Mouse (Mus musculus) heart, postnatal 14 days (tissue): ENCODE measurements at regions not wholly inside any gene's neighbourhood (a gene's known extent, or its start where the extent isn't known, plus 50 kb on each side); places are given as distances from the start of the nearest gene placed in this dataset.
A peak's percentile ranks its signal among the peaks of the same experiment; 100 is the strongest.

Experiments used
- DNase-seq, 2 experiments: peaks; one replicate each; pipeline ENCODE4 v3.0.0; 2021 to 2022
- intact Hi-C: fragments of 180-260 bp; cut with DNase I; formaldehyde crosslinking; loops from one replicate; pipeline ENCODE4 v1.15.1; 2025

DNA sequence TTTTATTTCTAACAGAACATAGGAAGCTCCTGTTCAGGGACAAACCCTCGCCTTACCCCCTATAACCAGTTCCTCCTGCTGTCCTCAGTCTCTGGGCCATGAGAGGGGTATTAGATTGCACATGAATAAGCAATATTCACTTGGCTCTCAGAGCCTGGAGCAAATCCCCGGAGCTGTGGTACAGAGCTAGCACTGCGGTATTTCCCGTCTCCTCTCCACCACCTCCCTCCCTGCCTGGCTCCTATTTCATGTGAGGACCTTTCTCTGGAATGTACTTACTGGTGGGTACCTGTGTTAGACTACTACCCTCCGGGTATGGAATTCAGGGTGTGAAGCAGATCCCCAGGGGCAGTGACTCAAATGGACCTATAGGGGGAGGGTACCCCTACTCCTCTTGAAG, 206.9 kb upstream of the Cadm1 start:
- intact Hi-C loops = no loop called here

DNA sequence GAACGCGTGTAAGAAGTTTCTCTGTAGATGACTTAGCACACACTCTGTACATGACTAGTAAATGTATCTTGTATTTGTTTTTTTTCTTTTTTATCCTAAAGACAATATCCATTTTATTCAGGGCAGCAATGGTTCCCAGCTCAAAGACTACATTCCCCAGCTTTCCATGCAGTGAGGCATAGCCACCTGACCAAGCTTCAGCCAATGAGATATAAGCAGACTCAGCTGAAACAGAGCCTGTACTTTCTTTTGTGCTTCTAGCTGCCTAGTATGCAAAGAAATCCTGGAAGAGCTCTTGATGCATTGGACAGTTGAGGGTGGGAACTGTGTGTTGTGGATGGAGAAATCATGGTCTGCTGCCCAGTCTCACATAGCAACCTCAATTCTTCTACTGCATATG, 202.4 kb upstream of the Cadm1 start:
- DNase-seq = no peak
- intact Hi-C loops = no loop called here

More for the DNA sequence above, 206.9 kb upstream of the Cadm1 start:
- DNase-seq = no peak

DNA sequence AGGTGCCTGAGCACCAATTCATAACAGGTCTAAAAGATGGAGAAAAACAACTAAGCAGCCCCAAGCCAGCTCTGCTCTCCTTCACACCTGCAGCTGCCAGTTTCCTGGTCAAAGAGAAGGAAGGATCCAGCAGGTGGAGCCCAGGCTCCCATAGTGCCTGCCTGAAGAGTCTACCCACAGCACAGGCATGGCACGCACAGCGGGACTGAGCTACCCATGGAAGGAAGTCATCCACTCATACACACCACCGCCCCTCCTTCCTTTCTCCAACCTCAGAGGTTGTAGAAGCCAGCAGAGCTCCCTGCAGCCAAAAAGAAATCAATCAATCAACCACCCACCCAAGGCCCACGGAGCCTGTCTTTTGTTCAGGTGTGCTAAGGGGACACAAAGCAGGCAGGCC, 197.0 kb upstream of the Cadm1 start:
- intact Hi-C loops = no loop called here
- DNase-seq = no peak

DNA sequence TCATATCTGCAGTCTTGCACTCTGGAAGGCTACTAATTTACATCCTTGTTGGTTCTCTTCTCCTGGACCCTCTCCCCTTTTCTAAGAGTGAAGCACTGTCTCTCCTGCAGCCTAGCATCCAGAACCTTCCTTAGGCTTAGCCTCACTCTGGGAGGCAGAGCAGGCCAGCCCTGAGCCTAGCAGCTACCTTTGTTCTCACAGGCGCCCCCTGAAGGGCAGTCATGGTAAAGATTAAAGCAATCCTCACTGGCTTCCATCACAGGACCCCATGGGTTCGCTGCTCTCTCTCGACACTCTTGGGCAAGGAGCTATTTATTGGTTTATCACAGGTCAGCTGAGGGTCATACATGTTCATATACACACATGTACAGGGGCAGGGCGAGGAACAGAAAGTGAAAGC, 191.8 kb upstream of the Cadm1 start:
- intact Hi-C loops = no loop called here

GRCm38 (mm10) chr9:47346527-47347111, 183.4 kb upstream of the Cadm1 start:
- intact Hi-C loops = no loop called here

More for the DNA sequence above, 191.8 kb upstream of the Cadm1 start:
- peak in 1 of 2 experiments; percentile 11 for DNase-seq

DNA sequence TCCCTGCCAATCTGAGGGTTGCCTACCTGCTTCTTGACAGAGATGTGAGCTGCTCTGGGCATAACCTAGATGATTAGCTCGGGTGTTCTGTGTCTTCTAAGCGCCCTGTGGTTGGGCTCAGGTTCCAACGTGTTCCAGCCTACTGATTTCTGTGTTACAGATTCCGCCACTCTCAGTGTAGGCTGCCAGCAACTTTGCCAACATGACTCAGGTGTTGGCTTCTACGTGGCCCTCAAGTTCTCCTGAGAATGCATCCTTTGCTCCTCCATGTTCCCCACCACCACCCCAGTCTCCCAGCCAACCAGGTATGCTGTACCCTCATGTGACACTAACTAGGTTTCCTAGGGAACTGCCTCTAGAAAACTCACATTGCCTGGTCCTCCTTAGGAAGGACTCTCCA, 179.7 kb upstream of the Cadm1 start:
- DNase-seq = no peak
- intact Hi-C loops = no loop called here

More at GRCm38 (mm10) chr9:47346527-47347111, 183.4 kb upstream of the Cadm1 start:
- DNase-seq = no peak

- no peak for DNase-seq
- intact Hi-C loops = no loop called here
These were observed 178.9 kb upstream of the Cadm1 start for GRCm38 (mm10) chr9:47351036-47351435.

DNA sequence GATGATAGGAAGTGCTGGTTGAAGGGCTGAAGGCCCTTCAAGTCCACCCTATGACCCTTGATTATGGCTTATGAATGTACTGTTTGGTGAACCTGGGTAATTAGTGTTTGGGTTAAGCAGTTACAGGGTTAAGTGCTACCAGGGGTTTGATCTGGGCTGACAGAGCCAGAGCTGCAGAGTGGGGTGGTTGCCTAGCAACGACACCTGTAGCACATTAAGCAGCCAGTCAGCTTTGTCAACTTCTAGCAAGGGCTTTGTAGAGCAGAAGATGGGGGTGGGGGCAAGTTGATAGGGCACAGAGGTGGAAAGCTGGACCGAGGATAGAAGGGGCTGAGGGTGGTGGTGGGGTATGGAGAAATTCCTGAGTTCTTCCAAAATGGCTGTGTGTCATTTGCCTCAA, 177.0 kb upstream of the Cadm1 start:
- intact Hi-C loops = no loop called here
- no peak for DNase-seq

- DNase-seq = no peak
- intact Hi-C loops = no loop called here
These were observed 176.0 kb upstream of the Cadm1 start for GRCm38 (mm10) chr9:47353972-47354371.

GRCm38 (mm10) chr9:47354423-47354822, 175.6 kb upstream of the Cadm1 start:
- intact Hi-C loops = no loop called here
- DNase-seq = no peak

DNA sequence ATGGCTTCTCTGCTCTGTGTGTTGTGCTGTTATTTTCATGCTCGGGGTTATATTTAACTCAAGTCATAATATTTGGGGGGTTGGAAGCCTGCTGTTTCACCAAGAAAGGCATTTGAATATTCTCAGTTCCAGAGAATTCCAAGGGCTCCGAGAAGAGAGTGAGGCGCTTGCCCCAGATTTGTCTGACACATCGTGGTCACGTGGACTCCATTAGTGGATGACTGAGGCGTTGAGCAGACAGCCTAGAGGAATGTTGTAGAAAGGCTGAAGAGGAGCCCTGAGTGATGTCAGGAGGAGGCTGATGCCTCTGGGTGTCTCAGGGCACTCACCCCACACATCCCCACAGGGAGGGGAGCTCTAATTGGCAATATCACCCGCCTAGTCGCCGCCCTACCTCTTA, 175.1 kb upstream of the Cadm1 start:
- no peak for DNase-seq
- intact Hi-C loops = no loop called here

DNA sequence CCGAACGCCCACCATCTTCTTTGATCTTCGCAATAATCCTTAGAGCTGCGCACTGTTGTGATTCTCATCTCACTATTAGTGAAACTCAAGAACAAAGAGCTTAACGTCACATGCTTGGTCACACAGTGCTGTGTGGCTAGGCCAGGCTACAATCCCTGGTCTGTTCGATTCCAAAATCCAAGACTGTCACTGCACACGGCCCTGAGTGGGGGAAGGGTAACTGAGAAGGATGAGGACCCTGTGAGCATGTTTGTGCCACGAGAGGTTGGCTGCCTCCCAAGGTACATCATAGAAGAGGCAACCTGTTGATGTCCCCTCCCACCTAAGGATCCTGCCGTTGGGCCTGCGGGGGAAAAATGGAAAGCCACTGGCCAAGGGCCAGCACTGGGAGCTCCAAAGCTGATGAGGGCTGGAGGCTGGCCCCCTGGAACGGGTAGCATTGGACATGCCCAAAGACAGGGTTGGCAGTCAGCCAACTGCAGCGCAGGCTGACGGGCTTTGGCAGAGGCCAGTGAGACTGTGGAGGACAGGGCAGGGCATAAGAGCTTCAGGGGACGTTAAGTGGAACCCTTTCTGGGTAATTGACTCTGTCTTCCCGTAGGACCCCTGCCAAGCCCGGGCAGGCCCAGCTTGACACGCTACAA, 172.1 kb upstream of the Cadm1 start:
- intact Hi-C loops = no loop called here
- DNase-seq = peak; percentile 57 to 64

DNA sequence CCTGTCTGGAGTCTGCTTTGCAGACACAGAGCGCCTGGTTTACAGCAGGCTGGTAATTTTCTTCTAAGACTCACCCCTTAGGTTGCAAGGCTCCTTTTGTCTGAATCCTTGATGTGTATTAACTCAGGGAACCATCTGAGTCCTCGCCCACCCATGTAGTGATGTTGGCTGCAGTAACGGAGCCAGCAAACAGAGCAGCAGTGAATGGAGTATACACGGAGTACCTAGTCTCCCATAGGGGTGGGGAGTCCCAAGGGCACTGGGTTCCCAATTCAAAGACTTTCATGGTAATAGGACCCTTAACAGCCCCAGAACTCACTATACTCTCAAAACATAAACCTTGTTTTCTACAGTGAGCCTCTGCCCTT, 171.6 kb upstream of the Cadm1 start:
- intact Hi-C loops = no loop called here
- DNase-seq = no peak

DNA sequence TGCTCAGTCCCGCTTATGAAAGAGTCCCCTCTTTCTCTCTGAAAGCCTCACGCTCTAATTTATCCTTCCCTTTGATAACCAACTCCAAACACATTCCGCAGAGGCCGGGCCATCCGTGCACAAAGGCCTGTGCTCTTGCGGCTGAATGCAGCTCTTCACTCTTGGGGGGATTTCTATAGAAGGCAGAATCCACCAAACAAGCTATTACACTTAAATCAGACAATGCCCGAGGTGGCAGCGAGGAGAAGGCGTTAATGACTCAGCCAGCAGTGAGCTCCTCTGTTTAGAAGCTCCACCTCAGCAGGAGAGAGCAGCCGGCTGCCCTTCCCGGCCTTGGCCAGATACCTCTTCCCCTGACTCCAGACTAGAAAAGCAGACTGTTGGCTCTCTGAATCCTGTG, 166.9 kb upstream of the Cadm1 start:
- intact Hi-C loops = no loop called here
- DNase-seq = no peak

DNA sequence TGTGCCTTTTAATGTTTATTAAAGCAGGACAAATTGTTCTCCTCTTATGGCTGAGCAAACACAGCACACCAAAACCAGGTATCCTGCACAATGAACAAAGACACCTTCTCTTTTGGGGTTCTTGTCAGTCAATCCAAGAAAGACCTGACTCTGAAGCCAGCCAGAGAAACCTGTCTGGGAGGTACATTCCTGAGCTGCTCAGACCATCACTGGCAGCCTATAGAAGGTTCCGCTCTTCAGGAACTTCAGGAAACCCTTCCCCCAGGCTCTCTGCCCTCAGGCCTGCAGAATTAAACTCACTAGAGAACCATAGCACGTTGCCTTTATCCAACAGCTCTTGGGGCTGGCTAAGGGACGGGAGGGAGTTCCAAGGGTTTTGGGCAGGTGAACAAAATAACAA, 165.2 kb upstream of the Cadm1 start:
- intact Hi-C loops = no loop called here
- no peak for DNase-seq

- intact Hi-C loops = no loop called here
These were observed 162.6 kb upstream of the Cadm1 start for GRCm38 (mm10) chr9:47367266-47367957.

GRCm38 (mm10) chr9:47368015-47368901, 161.7 kb upstream of the Cadm1 start:
- intact Hi-C loops = no loop called here
- no peak for DNase-seq

More at GRCm38 (mm10) chr9:47367266-47367957, 162.6 kb upstream of the Cadm1 start:
- DNase-seq = no peak

GRCm38 (mm10) chr9:47372296-47372695, 157.7 kb upstream of the Cadm1 start:
- DNase-seq = no peak
- intact Hi-C loops = no loop called here

- intact Hi-C loops = no loop called here
- no peak for DNase-seq
These were observed 155.9 kb upstream of the Cadm1 start for GRCm38 (mm10) chr9:47374086-47374485.

DNA sequence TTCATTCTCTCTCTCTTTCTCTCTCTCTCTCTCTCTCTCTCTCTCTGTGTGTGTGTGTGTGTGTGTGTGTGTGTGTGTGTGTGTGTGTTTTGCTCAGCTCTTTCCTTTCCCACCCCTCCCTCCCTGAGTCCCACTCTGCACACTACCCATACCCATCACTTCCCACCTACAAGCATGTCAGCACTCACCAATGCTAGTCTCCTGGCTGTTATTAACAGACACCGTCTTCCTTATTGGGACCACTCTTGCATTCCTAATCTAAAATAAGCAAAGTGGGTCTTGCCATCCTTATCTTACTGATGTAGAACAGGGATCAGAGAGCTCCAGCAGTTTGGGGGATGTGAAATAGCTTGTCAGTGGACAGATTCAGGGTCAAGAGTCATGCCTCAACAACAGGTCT, 153.3 kb upstream of the Cadm1 start:
- intact Hi-C loops = no loop called here
- DNase-seq = no peak

GRCm38 (mm10) chr9:47378541-47378940, 151.4 kb upstream of the Cadm1 start:
- intact Hi-C loops = no loop called here
- DNase-seq = no peak
